Mouse (Mus musculus) heart, embryonic 16.5 days (tissue): ENCODE results near the gene Pacsin1. TPM values are rescaled to one million over a fixed set of nuclear protein-coding genes. Genes with fewer than 3 reads are reported as not detected.

Source experiments
- ATAC-seq: fragments of 200-750 bp; cut with Nextera tagmentation; replicated peaks from 2 replicates; pipeline ENCODE4 v1.8.0; 2017; ENCODE audit warnings: moderate number of reproducible peaks; ENCODE audit not compliant: insufficient read depth, low FRiP score; ENCODE audit errors: extremely low read depth
- H3K27ac ChIP-seq: fragments of 300-500 bp; sonication (generic); 2 replicates; pipeline ENCODE4 v1.5.1; 2014; ENCODE audit warnings: mild to moderate bottlenecking, low read length, control low read depth, moderate library complexity
- H3K27me3 ChIP-seq: fragments of 300-500 bp; sonication (generic); 2 replicates; pipeline ENCODE4 v1.6.1; 2014; ENCODE audit warnings: low read length, mixed read lengths; ENCODE audit not compliant: control insufficient read depth, insufficient read depth
- H3K36me3 ChIP-seq: fragments of 300-500 bp; sonication (generic); 2 replicates; pipeline ENCODE4 v1.6.1; 2014; ENCODE audit not compliant: control insufficient read depth, insufficient read depth
- H3K4me1 ChIP-seq: fragments of 300-500 bp; sonication (generic); 2 replicates; pipeline ENCODE4 v1.6.1; 2014; ENCODE audit warnings: low read length, mixed read lengths; ENCODE audit not compliant: control insufficient read depth, insufficient read depth
- H3K4me2 ChIP-seq: fragments of 300-500 bp; sonication (generic); 2 replicates; pipeline ENCODE4 v1.6.1; 2014; ENCODE audit warnings: low read depth, mild to moderate bottlenecking, control low read depth, low read length
- H3K4me3 ChIP-seq: fragments of 300-500 bp; sonication (generic); 2 replicates; pipeline ENCODE4 v1.5.1; 2014; ENCODE audit warnings: mild to moderate bottlenecking, control low read depth, low read length
- H3K9ac ChIP-seq: fragments of 300-500 bp; sonication (generic); 2 replicates; pipeline ENCODE4 v1.6.1; 2014; ENCODE audit warnings: low read length, control low read depth
- H3K9me3 ChIP-seq: fragments of 300-500 bp; sonication (generic); replicated peaks from 2 replicates; pipeline ENCODE4 v1.6.1; 2016; ENCODE audit warnings: low read length; ENCODE audit not compliant: control insufficient read depth
- WGBS: fragments of 180-500 bp; shearing (Covaris S2); extraction: QIAGEN DNeasy Blood & Tissue Kit; methylation state at CpG from one replicate; pipeline ENCODE4 v1.1.7; 2014; 5-methylcytosine and 5-hydroxymethylcytosine counted together
- polyA plus RNA-seq: library from polyadenylated mRNA; unstranded; fragments of >200 nt; fragmentation: Nextera tagmentation; extraction: Ambion mirVana; gene quantifications from 2 replicates; pipeline ENCODE4 v1.2.1, GENCODE M21; 2015

Gene Pacsin1
- polyA plus RNA-seq, 1 experiment from 2014 or later = 0.76 TPM

GRCm38 (mm10) chr17:27740961-27741360, 85.7 kb downstream of the Pacsin1 start:
- H3K36me3 ChIP-seq = 0 out of 2 replicates have a peak, but pooled peaks cover 2% of the 10 kb centered on the region
- WGBS = 79% methylated on average over 6 of the region's 6 CpGs
- H3K9me3 ChIP-seq = no peaks in the 10 kb centered on the region

GRCm38 (mm10) chr17:27746446-27746845, 91.1 kb downstream of the Pacsin1 start:
- ATAC-seq = no peak
- no peak overlapping the region for H3K4me3 ChIP-seq
- WGBS = 51% methylated on average over 4 of the region's 4 CpGs
- H3K4me1 ChIP-seq = no peaks in the 10 kb centered on the region
- H3K27ac ChIP-seq = no peak overlapping the region
- H3K27me3 ChIP-seq = no peaks in the 10 kb centered on the region
- no peak overlapping the region for H3K4me2 ChIP-seq
- no peaks in the 10 kb centered on the region for H3K9me3 ChIP-seq
- 0 out of 2 replicates have a peak, but pooled peaks cover 2% of the 10 kb centered on the region for H3K36me3 ChIP-seq
- no peak overlapping the region for H3K9ac ChIP-seq

More at GRCm38 (mm10) chr17:27740961-27741360, 85.7 kb downstream of the Pacsin1 start:
- Histone ChIP-seq H3K9ac (no peak overlapping the region), H3K4me1 (no peaks in the 10 kb centered on the region), H3K4me2 (no peak overlapping the region), H3K4me3 (no peak overlapping the region), H3K27me3 (no peaks in the 10 kb centered on the region), H3K27ac (no peak overlapping the region)
- ATAC-seq = no peak

GRCm38 (mm10) chr17:27748123-27748522, 92.8 kb downstream of the Pacsin1 start:
- no peak overlapping the region for H3K9ac ChIP-seq
- no peak overlapping the region for H3K4me2 ChIP-seq
- no peak overlapping the region for H3K4me3 ChIP-seq
- no peaks in the 10 kb centered on the region for H3K4me1 ChIP-seq
- ATAC-seq = no peak
- 78% methylated on average over 2 of the region's 2 CpGs for WGBS
- peaks cover 4% of the 10 kb centered on the region; the same call in 1 of the 2 replicates for H3K36me3 ChIP-seq
- H3K27me3 ChIP-seq = no peaks in the 10 kb centered on the region
- H3K27ac ChIP-seq = no peak overlapping the region
- H3K9me3 ChIP-seq = no peaks in the 10 kb centered on the region

GRCm38 (mm10) chr17:27750451-27750942, 95.2 kb downstream of the Pacsin1 start:
- H3K9ac ChIP-seq = no peak overlapping the region
- no peak for ATAC-seq
- H3K4me3 ChIP-seq = no peak overlapping the region
- no peaks in the 10 kb centered on the region for H3K27me3 ChIP-seq
- peaks cover 4% of the 10 kb centered on the region; the same call in 1 of the 2 replicates for H3K36me3 ChIP-seq
- 89% methylated on average over 6 of the region's 6 CpGs for WGBS
- H3K9me3 ChIP-seq = no peaks in the 10 kb centered on the region
- no peak overlapping the region for H3K4me2 ChIP-seq
- H3K27ac ChIP-seq = no peak overlapping the region
- no peaks in the 10 kb centered on the region for H3K4me1 ChIP-seq

- no peak overlapping the region for H3K9ac ChIP-seq
- no peak for ATAC-seq
- peaks cover 4% of the 10 kb centered on the region; the same call in 1 of the 2 replicates for H3K36me3 ChIP-seq
- no peak overlapping the region for H3K27ac ChIP-seq
- 83% methylated on average over 8 of the region's 8 CpGs for WGBS
- H3K9me3 ChIP-seq = no peaks in the 10 kb centered on the region
- no peaks in the 10 kb centered on the region for H3K27me3 ChIP-seq
- H3K4me2 ChIP-seq = no peak overlapping the region
- H3K4me3 ChIP-seq = no peak overlapping the region
- no peaks in the 10 kb centered on the region for H3K4me1 ChIP-seq
These were observed 96.2 kb downstream of the Pacsin1 start for GRCm38 (mm10) chr17:27751314-27752202.

GRCm38 (mm10) chr17:27760169-27760568, 104.9 kb downstream of the Pacsin1 start:
- no peak for ATAC-seq
- WGBS = 77% methylated on average over 6 of the region's 6 CpGs
- H3K9ac ChIP-seq = no peak overlapping the region

More at GRCm38 (mm10) chr17:27760169-27760568, 104.9 kb downstream of the Pacsin1 start:
- H3K27ac ChIP-seq = no peak overlapping the region
- H3K36me3 ChIP-seq = peaks cover 7% of the 10 kb centered on the region
- peaks cover 4% of the 10 kb centered on the region; the same call in 1 of the 2 replicates for H3K4me1 ChIP-seq
- H3K4me3 ChIP-seq = no peak overlapping the region
- H3K9me3 ChIP-seq = peaks cover 7% of the 10 kb centered on the region
- no peaks in the 10 kb centered on the region for H3K27me3 ChIP-seq
- H3K4me2 ChIP-seq = no peak overlapping the region

Other genes starting within 250 kb of the Pacsin1 start
- gene Grm4, start 134.1 kb upstream of the Pacsin1 start, polyA plus RNA-seq = 0.25 and 0.30 TPM in 2 replicates
- gene Hmga1, start 99.0 kb upstream of the Pacsin1 start, polyA plus RNA-seq = 135 and 186 TPM in 2 replicates
- 22.2 and 22.6 TPM in 2 replicates for gene AI413582, start 89.8 kb upstream of the Pacsin1 start, polyA plus RNA-seq
- gene Nudt3, start 32.0 kb upstream of the Pacsin1 start, polyA plus RNA-seq = 162 and 176 TPM in 2 replicates
- not detected in 2 replicates for gene RPS10-NUDT3, start 20.3 kb upstream of the Pacsin1 start, polyA plus RNA-seq
- gene Rps10, start 18.8 kb upstream of the Pacsin1 start, polyA plus RNA-seq = 511 and 514 TPM in 2 replicates
- gene Spdef, start 73.4 kb downstream of the Pacsin1 start, polyA plus RNA-seq = 0.39 and 0.61 TPM in 2 replicates
- 15.4 and 16.0 TPM in 2 replicates for gene D17Wsu92e, start 165.1 kb downstream of the Pacsin1 start, polyA plus RNA-seq
- 186 and 189 TPM in 2 replicates for gene Snrpc, start 182.6 kb downstream of the Pacsin1 start, polyA plus RNA-seq
- 2.4 and 3.0 TPM in 2 replicates for gene Uhrf1bp1, start 200.9 kb downstream of the Pacsin1 start, polyA plus RNA-seq